Mouse (Mus musculus) midbrain, embryonic 15.5 days (tissue): ENCODE data around the gene Tmem179b. TPM values are rescaled to one million over a fixed set of nuclear protein-coding genes. Genes with fewer than 3 reads are reported as not detected.

ENCODE experiments used
- ATAC-seq: fragments of 200-750 bp; cut with Nextera tagmentation; replicated peaks from 2 replicates; pipeline ENCODE4 v1.8.0; 2017; ENCODE audit warnings: moderate TSS enrichment
- H3K27ac ChIP-seq: fragments of 300-500 bp; sonication (generic); 2 replicates; pipeline ENCODE4 v1.5.1; 2015; ENCODE audit warnings: mild to moderate bottlenecking, inconsistent platforms
- H3K27me3 ChIP-seq: fragments of 300-500 bp; sonication (generic); replicated peaks from 2 replicates; pipeline ENCODE4 v1.6.1; 2015; ENCODE audit warnings: inconsistent platforms
- H3K36me3 ChIP-seq: fragments of 300-500 bp; sonication (generic); replicated peaks from 2 replicates; pipeline ENCODE4 v1.6.1; 2015; ENCODE audit warnings: inconsistent platforms
- H3K4me1 ChIP-seq: fragments of 300-500 bp; sonication (generic); 2 replicates; pipeline ENCODE4 v1.6.1; 2015; ENCODE audit warnings: inconsistent platforms
- H3K4me2 ChIP-seq: fragments of 300-500 bp; sonication (generic); 2 replicates; pipeline ENCODE4 v1.6.1; 2015; ENCODE audit warnings: inconsistent platforms, mild to moderate bottlenecking, moderate library complexity
- H3K4me3 ChIP-seq: fragments of 300-500 bp; sonication (generic); 2 replicates; pipeline ENCODE4 v1.5.1; 2015; ENCODE audit warnings: mild to moderate bottlenecking, inconsistent platforms
- H3K9ac ChIP-seq: fragments of 300-500 bp; sonication (generic); 2 replicates; pipeline ENCODE4 v1.6.1; 2015; ENCODE audit warnings: mild to moderate bottlenecking, inconsistent platforms
- H3K9me3 ChIP-seq: fragments of 300-500 bp; sonication (generic); 2 replicates; pipeline ENCODE4 v1.6.1; 2016; ENCODE audit warnings: inconsistent platforms
- WGBS: fragments of 180-500 bp; shearing (Covaris S2); methylation state at CpG from one replicate; pipeline ENCODE4 v1.1.7; 2015; ENCODE audit warnings: mixed read lengths; 5-methylcytosine and 5-hydroxymethylcytosine counted together
- polyA plus RNA-seq: library from polyadenylated mRNA; unstranded; fragments of >200 nt; fragmentation: Nextera tagmentation; extraction: Ambion mirVana; gene quantifications from 2 replicates; pipeline ENCODE4 v1.2.1, GENCODE M21; 2015

The Tmem179b gene
- 27.1 and 31.8 TPM in 2 replicates for polyA plus RNA-seq

- Histone ChIP-seq H3K36me3 (peaks cover 6% of the 10 kb centered on the region), H3K4me1 (peaks cover 40% of the 10 kb centered on the region), H3K9ac (peak within 1 kb of the TSS; percentile 87), H3K9me3 (no peaks in the 10 kb centered on the region), H3K4me3 (peak within 1 kb of the TSS; percentile 65), H3K4me2 (peak within 1 kb of the TSS; percentile 94), H3K27me3 (no peaks in the 10 kb centered on the region), H3K27ac (peak within 1 kb of the TSS; percentile 98)
- peak; percentile 95 for ATAC-seq
- 1% methylated on average over 66 of the region's 68 CpGs for WGBS
Measured at GRCm38 (mm10) chr19:8774086-8774835, at the start of gene Tmem179b. Gene Tmem179b, minus strand, starts transcription at chr19:8774467.

GRCm38 (mm10) chr19:8822696-8823095, 48.4 kb upstream of the Tmem179b start:
- Histone ChIP-seq H3K4me1 (peaks cover 36% of the 10 kb centered on the region), H3K9me3 (no peaks in the 10 kb centered on the region), H3K27ac (no peak overlapping the region), H3K4me2 (peak overlapping the region; percentile 88), H3K36me3 (peaks cover 40% of the 10 kb centered on the region), H3K4me3 (peak overlapping the region; percentile 84), H3K9ac (no peak overlapping the region), H3K27me3 (no peaks in the 10 kb centered on the region)
- WGBS = 52% methylated on average over 8 of the region's 8 CpGs
- ATAC-seq = no peak

- Histone ChIP-seq H3K9me3 (no peaks in the 10 kb centered on the region), H3K27ac (no peak overlapping the region), H3K4me3 (peak overlapping the region; percentile 84), H3K27me3 (no peaks in the 10 kb centered on the region), H3K4me1 (peaks cover 50% of the 10 kb centered on the region), H3K4me2 (peak overlapping the region; percentile 88), H3K36me3 (peaks cover 26% of the 10 kb centered on the region), H3K9ac (peak overlapping the region; percentile 90)
- 3% methylated on average over 7 of the region's 7 CpGs for WGBS
- no peak for ATAC-seq
Measured at GRCm38 (mm10) chr19:8821146-8821545, 46.9 kb upstream of the Tmem179b start.

DNA sequence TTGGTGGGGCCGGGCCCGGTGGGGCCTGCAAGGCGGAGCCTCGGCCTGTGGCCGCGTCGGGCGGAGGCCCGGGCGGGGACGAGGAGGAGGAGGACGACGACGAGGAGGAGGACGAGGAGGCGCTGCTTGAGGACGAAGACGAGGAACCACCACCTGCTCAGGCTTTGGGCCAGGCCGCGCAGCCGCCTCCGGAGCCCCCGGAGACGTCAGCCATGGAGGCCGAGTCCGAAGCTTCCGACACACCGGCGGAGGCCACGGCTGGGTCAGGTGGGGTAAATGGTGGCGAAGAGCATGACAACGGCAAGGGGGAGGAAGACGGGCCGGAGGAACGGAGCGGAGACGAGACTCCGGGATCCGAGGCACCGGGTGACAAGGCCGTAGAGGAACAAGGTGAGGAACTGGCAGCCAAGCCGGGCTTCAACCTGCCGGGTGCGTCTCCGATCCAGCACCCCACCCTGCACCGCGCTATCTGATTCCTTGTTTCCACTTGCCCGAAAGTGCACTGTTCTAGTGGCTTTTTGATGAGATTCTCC, 46.2 kb upstream of the Tmem179b start:
- peak overlapping the region; percentile 88 for H3K4me2 ChIP-seq
- no peaks in the 10 kb centered on the region for H3K27me3 ChIP-seq
- peaks cover 55% of the 10 kb centered on the region for H3K4me1 ChIP-seq
- H3K36me3 ChIP-seq = peaks cover 21% of the 10 kb centered on the region
- peak overlapping the region; percentile 90 for H3K9ac ChIP-seq
- ATAC-seq = peak; percentile 34
- under 1% methylated on average over 42 of the region's 48 CpGs for WGBS
- no peaks in the 10 kb centered on the region for H3K9me3 ChIP-seq
- peak overlapping the region; percentile 98 for H3K27ac ChIP-seq
- H3K4me3 ChIP-seq = peak overlapping the region; percentile 84

GRCm38 (mm10) chr19:8819596-8820423, 45.5 kb upstream of the Tmem179b start, which contains the start of gene Hnrnpul2:
Gene Hnrnpul2, plus strand, starts transcription at chr19:8820010.
- H3K4me1 ChIP-seq = peaks cover 60% of the 10 kb centered on the region
- H3K9ac ChIP-seq = peak within 1 kb of the TSS; percentile 90
- H3K36me3 ChIP-seq = peaks cover 16% of the 10 kb centered on the region
- under 1% methylated on average over 82 of the region's 83 CpGs for WGBS
- H3K4me3 ChIP-seq = peak within 1 kb of the TSS; percentile 84
- peak within 1 kb of the TSS; percentile 88 for H3K4me2 ChIP-seq
- no peaks in the 10 kb centered on the region for H3K27me3 ChIP-seq
- no peaks in the 10 kb centered on the region for H3K9me3 ChIP-seq
- peak within 1 kb of the TSS; percentile 98 for H3K27ac ChIP-seq
- ATAC-seq = peak; percentile 96

DNA sequence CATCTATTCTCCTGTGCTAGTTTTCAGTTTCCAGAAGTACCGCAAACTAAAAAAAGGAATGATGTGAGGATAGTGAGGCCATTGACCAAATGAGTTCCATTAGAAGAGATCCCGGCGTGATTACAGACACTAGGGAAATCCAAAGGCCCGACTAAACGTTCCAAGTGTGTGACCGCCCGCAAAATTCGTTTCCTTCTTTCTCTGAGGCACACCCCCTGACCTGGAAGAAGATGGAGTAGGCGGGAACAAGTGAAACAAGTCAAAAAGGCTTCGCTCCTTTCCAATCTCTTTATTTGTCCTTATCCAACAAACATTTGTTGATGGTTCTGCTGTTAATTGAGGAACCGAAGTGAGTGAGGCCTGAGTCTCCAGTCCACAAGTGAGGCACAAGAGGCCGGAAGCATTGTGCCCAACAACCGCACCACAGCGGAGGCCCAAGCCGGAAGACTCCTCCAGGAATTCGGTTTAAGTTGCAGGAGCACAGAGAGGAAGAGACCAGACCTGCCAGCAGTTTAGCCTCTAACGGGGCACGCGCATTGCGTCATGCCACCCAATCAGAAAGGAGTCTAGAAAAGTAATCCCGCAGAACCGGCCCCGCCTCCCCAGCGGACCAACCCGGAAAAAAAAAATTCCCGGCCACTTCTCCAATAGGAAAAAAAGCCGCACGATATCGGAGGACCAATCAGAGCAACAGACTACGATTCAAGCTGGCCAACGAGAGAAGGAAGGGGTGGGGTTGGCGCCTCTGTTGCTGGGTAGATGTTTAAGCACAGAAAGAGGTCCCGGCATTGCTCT, 44.7 kb upstream of the Tmem179b start, which contains the start of gene Ttc9c:
Gene Ttc9c, minus strand, starts transcription at position 533 of the 795 bp plus-strand sequence.
- ATAC-seq = peak; percentile 94
- under 1% methylated on average over 33 of the region's 33 CpGs for WGBS
- Histone ChIP-seq H3K4me2 (peak within 1 kb of the TSS; percentile 88), H3K36me3 (peaks cover 8% of the 10 kb centered on the region; the same call in 1 of the 2 replicates), H3K9ac (peak within 1 kb of the TSS; percentile 90), H3K27me3 (no peaks in the 10 kb centered on the region), H3K4me3 (peak within 1 kb of the TSS; percentile 84), H3K9me3 (no peaks in the 10 kb centered on the region), H3K4me1 (peaks cover 60% of the 10 kb centered on the region), H3K27ac (peak within 1 kb of the TSS; percentile 98)

DNA sequence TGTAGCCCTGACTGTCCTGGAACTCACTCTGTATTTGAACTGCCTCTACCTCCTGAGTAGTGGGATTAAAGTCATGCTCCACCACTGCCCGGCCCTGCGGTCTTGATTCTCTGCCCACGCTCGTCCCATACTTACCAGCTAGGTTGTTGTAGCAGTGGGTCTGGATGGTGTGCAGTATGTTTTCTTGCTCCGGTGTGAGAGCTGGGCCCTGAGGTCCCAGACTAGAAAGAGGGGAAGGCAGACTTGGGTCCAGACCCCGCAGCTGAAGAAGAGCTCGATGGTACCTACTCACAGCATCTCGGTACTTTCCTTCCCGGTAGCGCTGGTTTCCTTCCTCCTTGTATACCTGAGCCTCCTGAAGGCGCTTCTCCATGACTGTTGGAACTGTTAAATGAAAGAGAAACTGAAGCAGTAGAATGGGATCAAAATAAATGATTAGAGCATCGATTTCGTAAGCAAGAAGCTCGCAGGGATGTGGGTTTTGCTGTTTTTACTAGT, 44.1 kb upstream of the Tmem179b start:
- H3K9me3 ChIP-seq = no peaks in the 10 kb centered on the region
- WGBS = 32% methylated on average over 14 of the region's 14 CpGs
- no peaks in the 10 kb centered on the region for H3K27me3 ChIP-seq
- H3K9ac ChIP-seq = peak overlapping the region; percentile 43
- H3K36me3 ChIP-seq = 0 out of 2 replicates have a peak, but pooled peaks cover 2% of the 10 kb centered on the region
- H3K27ac ChIP-seq = peak overlapping the region; percentile 98
- H3K4me2 ChIP-seq = peak overlapping the region; percentile 88
- ATAC-seq = no peak
- H3K4me1 ChIP-seq = peaks cover 57% of the 10 kb centered on the region
- H3K4me3 ChIP-seq = peak overlapping the region; percentile 84

GRCm38 (mm10) chr19:8817001-8817400, 42.7 kb upstream of the Tmem179b start:
- H3K9ac ChIP-seq = 0 out of 2 replicates have a peak overlapping the region, but pooled peaks have one; percentile 2
- H3K27me3 ChIP-seq = no peaks in the 10 kb centered on the region
- peak overlapping the region; percentile 5; the same call in 1 of the 2 replicates for H3K4me3 ChIP-seq
- no peak for ATAC-seq
- no peaks in the 10 kb centered on the region for H3K9me3 ChIP-seq
- no peak overlapping the region for H3K27ac ChIP-seq
- H3K36me3 ChIP-seq = peaks cover 3% of the 10 kb centered on the region; the same call in 1 of the 2 replicates
- 42% methylated on average over 3 of the region's 3 CpGs for WGBS
- H3K4me2 ChIP-seq = peak overlapping the region; percentile 88
- H3K4me1 ChIP-seq = peaks cover 44% of the 10 kb centered on the region

DNA sequence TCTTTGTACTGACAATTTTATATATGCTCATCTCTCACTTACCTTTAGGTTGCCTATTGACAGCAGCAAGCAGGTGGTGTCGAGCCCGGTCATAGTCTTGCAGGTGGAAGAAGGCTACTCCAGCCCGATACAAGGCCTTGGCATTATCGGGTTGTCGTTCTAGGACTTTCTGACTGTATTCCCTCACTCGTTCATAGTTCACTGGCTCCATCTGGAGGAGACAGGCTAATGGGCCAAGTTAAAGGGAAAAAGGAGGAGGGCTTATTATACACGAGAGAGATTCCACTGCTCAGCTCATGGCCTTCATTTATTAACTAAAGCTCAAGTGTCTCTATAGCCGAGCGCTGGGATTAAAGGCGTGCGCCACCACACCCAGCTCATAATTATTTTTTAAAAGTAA, 41.5 kb upstream of the Tmem179b start:
- 69% methylated on average over 11 of the region's 11 CpGs for WGBS
- no peak overlapping the region for H3K27ac ChIP-seq
- peaks cover 33% of the 10 kb centered on the region for H3K4me1 ChIP-seq
- H3K4me2 ChIP-seq = no peak overlapping the region
- peaks cover 3% of the 10 kb centered on the region; the same call in 1 of the 2 replicates for H3K36me3 ChIP-seq
- H3K9me3 ChIP-seq = no peaks in the 10 kb centered on the region
- H3K4me3 ChIP-seq = no peak overlapping the region
- H3K9ac ChIP-seq = peak overlapping the region; percentile 31; the same call in 1 of the 2 replicates
- no peak for ATAC-seq
- no peaks in the 10 kb centered on the region for H3K27me3 ChIP-seq

- no peak overlapping the region for H3K4me2 ChIP-seq
- H3K27me3 ChIP-seq = no peaks in the 10 kb centered on the region
- WGBS = 90% methylated on average over 5 of the region's 5 CpGs
- H3K36me3 ChIP-seq = peaks cover 14% of the 10 kb centered on the region
- peaks cover 18% of the 10 kb centered on the region for H3K4me1 ChIP-seq
- no peak overlapping the region for H3K27ac ChIP-seq
- no peak overlapping the region for H3K9ac ChIP-seq
- no peaks in the 10 kb centered on the region for H3K9me3 ChIP-seq
- no peak for ATAC-seq
- H3K4me3 ChIP-seq = no peak overlapping the region
Measured at GRCm38 (mm10) chr19:8806810-8807209, 32.5 kb upstream of the Tmem179b start.
